Mouse (Mus musculus): ENCODE measurements around the gene Nfkbil1. TPM values are rescaled to one million over a fixed set of nuclear protein-coding genes. Genes with fewer than 3 reads are reported as not detected.
A peak's percentile ranks its signal among the peaks of the same experiment; 100 is the strongest.

The Nfkbil1 gene
- polyA plus RNA-seq, 1 experiment: 20.1 TPM

GRCm38 (mm10) chr17:35262664-35263522 is 27.3 kb upstream of the Nfkbil1 start, which contains the start of gene H2-D1:
TSS of gene H2-D1 (plus strand) at chr17:35262730.
- TF ChIP-seq MYOD1 (IDR thresholded peaks at IDR 0.05; ENCODE audit: control insufficient read depth, insufficient read length, low read depth): no peak
- no peak for TF ChIP-seq USF1 (IDR thresholded peaks at IDR 0.05; ENCODE audit: low read depth)
- TF ChIP-seq CTCF (IDR thresholded peaks at IDR 0.05; ENCODE audit: control insufficient read depth, insufficient read depth, insufficient read length): no peak
- TF ChIP-seq MAX (IDR thresholded peaks at IDR 0.05): no peak
- TF ChIP-seq CEBPB (IDR thresholded peaks at IDR 0.05; ENCODE audit: low read depth): no peak
- no peak for TF ChIP-seq MYOG (IDR thresholded peaks at IDR 0.05; ENCODE audit: control insufficient read depth, extremely low read depth, insufficient read length)
- TF ChIP-seq FOSL1 (IDR thresholded peaks at IDR 0.05; ENCODE audit: insufficient read depth, low read length, poor library complexity, severe bottlenecking): no peak
- Histone ChIP-seq H3K4me3 (ENCODE audit: insufficient read depth, poor library complexity, severe bottlenecking) (peak within 1 kb of the TSS; percentile 23), H3K36me3 (ENCODE audit: control insufficient read depth, insufficient read depth) (no peaks in the 10 kb centered on the region), H3ac (ENCODE audit: control insufficient read depth, insufficient read length, low read depth) (peak within 1 kb of the TSS; percentile 48), H3K27me3 (ENCODE audit: control insufficient read depth, insufficient read depth, insufficient read length) (no peaks in the 10 kb centered on the region), H3K79me3 (ENCODE audit: low read depth) (no peaks in the 10 kb centered on the region), H3K79me2 (ENCODE audit: control insufficient read depth, insufficient read depth) (no peaks in the 10 kb centered on the region)

- no peaks in the 10 kb centered on the region for H3K79me3 ChIP-seq (ENCODE audit: low read depth)
- no peak overlapping the region for H3ac ChIP-seq (ENCODE audit: control insufficient read depth, insufficient read length, low read depth)
- H3K79me2 ChIP-seq (ENCODE audit: control insufficient read depth, insufficient read depth): no peaks in the 10 kb centered on the region
- H3K36me3 ChIP-seq (ENCODE audit: control insufficient read depth, insufficient read depth): no peaks in the 10 kb centered on the region
- H3K4me3 ChIP-seq (ENCODE audit: insufficient read depth, poor library complexity, severe bottlenecking): no peak overlapping the region
- no peaks in the 10 kb centered on the region for H3K27me3 ChIP-seq (ENCODE audit: control insufficient read depth, insufficient read depth, insufficient read length)
- no peak for TF ChIP-seq MYOG (IDR thresholded peaks at IDR 0.05; ENCODE audit: control insufficient read depth, extremely low read depth, insufficient read length)
- TF ChIP-seq USF1 (IDR thresholded peaks at IDR 0.05; ENCODE audit: low read depth): no peak
- TF ChIP-seq MYOD1 (IDR thresholded peaks at IDR 0.05; ENCODE audit: control insufficient read depth, insufficient read length, low read depth): no peak
- TF ChIP-seq CTCF (IDR thresholded peaks at IDR 0.05; ENCODE audit: control insufficient read depth, insufficient read depth, insufficient read length): no peak
- TF ChIP-seq CEBPB (IDR thresholded peaks at IDR 0.05; ENCODE audit: low read depth): no peak
- no peak for TF ChIP-seq MAX (IDR thresholded peaks at IDR 0.05)
- no peak for TF ChIP-seq FOSL1 (IDR thresholded peaks at IDR 0.05; ENCODE audit: insufficient read depth, low read length, poor library complexity, severe bottlenecking)
These were observed 26.1 kb upstream of the Nfkbil1 start for GRCm38 (mm10) chr17:35261651-35262050.

- TF ChIP-seq USF1 (IDR thresholded peaks at IDR 0.05; ENCODE audit: low read depth) (no peak), MYOD1 (IDR thresholded peaks at IDR 0.05; ENCODE audit: control insufficient read depth, insufficient read length, low read depth) (no peak), FOSL1 (IDR thresholded peaks at IDR 0.05; ENCODE audit: insufficient read depth, low read length, poor library complexity, severe bottlenecking) (no peak), CEBPB (IDR thresholded peaks at IDR 0.05; ENCODE audit: low read depth) (no peak), CTCF (IDR thresholded peaks at IDR 0.05; ENCODE audit: control insufficient read depth, insufficient read depth, insufficient read length) (no peak), MYOG (IDR thresholded peaks at IDR 0.05; ENCODE audit: control insufficient read depth, extremely low read depth, insufficient read length) (no peak), MAX (IDR thresholded peaks at IDR 0.05) (no peak)
- H3ac ChIP-seq (ENCODE audit: control insufficient read depth, insufficient read length, low read depth): no peak overlapping the region
- no peak overlapping the region for H3K4me3 ChIP-seq (ENCODE audit: insufficient read depth, poor library complexity, severe bottlenecking)
- no peaks in the 10 kb centered on the region for H3K27me3 ChIP-seq (ENCODE audit: control insufficient read depth, insufficient read depth, insufficient read length)
- H3K36me3 ChIP-seq (ENCODE audit: control insufficient read depth, insufficient read depth): peaks cover under 1% of the 10 kb centered on the region
- no peaks in the 10 kb centered on the region for H3K79me2 ChIP-seq (ENCODE audit: control insufficient read depth, insufficient read depth)
- no peaks in the 10 kb centered on the region for H3K79me3 ChIP-seq (ENCODE audit: low read depth)
These were observed 24.0 kb upstream of the Nfkbil1 start for GRCm38 (mm10) chr17:35259621-35260020.

GRCm38 (mm10) chr17:35258492-35259478 is 23.2 kb upstream of the Nfkbil1 start:
- H3K36me3 ChIP-seq (ENCODE audit: control insufficient read depth, insufficient read depth): peaks cover 8% of the 10 kb centered on the region
- no peak for TF ChIP-seq MAX (IDR thresholded peaks at IDR 0.05)
- no peak for TF ChIP-seq MYOD1 (IDR thresholded peaks at IDR 0.05; ENCODE audit: control insufficient read depth, insufficient read length, low read depth)
- TF ChIP-seq CEBPB (IDR thresholded peaks at IDR 0.05; ENCODE audit: low read depth): no peak
- no peak for TF ChIP-seq CTCF (IDR thresholded peaks at IDR 0.05; ENCODE audit: control insufficient read depth, insufficient read depth, insufficient read length)
- no peak for TF ChIP-seq FOSL1 (IDR thresholded peaks at IDR 0.05; ENCODE audit: insufficient read depth, low read length, poor library complexity, severe bottlenecking)
- TF ChIP-seq MYOG (IDR thresholded peaks at IDR 0.05; ENCODE audit: control insufficient read depth, extremely low read depth, insufficient read length): no peak
- no peak for TF ChIP-seq USF1 (IDR thresholded peaks at IDR 0.05; ENCODE audit: low read depth)
- no peak overlapping the region for H3K4me3 ChIP-seq (ENCODE audit: insufficient read depth, poor library complexity, severe bottlenecking)
- no peaks in the 10 kb centered on the region for H3K79me2 ChIP-seq (ENCODE audit: control insufficient read depth, insufficient read depth)
- no peaks in the 10 kb centered on the region for H3K27me3 ChIP-seq (ENCODE audit: control insufficient read depth, insufficient read depth, insufficient read length)
- H3K79me3 ChIP-seq (ENCODE audit: low read depth): no peaks in the 10 kb centered on the region
- no peak overlapping the region for H3ac ChIP-seq (ENCODE audit: control insufficient read depth, insufficient read length, low read depth)
